Mouse (Mus musculus) embryonic fibroblast, embryonic 13.5 days (primary cell): ENCODE results near the gene Thsd4.

Experiments used
- CTCF ChIP-seq: IDR thresholded peaks from 2 replicates; pipeline ENCODE4 v1.5.1; 2011; ENCODE audit warnings: mild to moderate bottlenecking, control low read depth, low read length, moderate library complexity, borderline replicate concordance; ENCODE audit not compliant: insufficient read depth
- POLR2A ChIP-seq: IDR thresholded peaks from 2 replicates; pipeline ENCODE4 v1.6.1; 2011; ENCODE audit warnings: low read depth, mild to moderate bottlenecking, control low read depth, low read length, moderate library complexity

- TF ChIP-seq CTCF: no peak
- no peak for TF ChIP-seq POLR2A
Measured at GRCm38 (mm10) chr9:60280786-60281185, 241.1 kb downstream of the Thsd4 start.
